Mouse (Mus musculus) bone marrow macrophage, adult 2 months (primary cell): ENCODE results near the gene Lhpp.

ENCODE experiments used
- CTCF ChIP-seq: IDR thresholded peaks from 2 replicates; pipeline ENCODE4 v1.5.1; 2012; ENCODE audit warnings: low read depth, mild to moderate bottlenecking, low read length, moderate library complexity
- POLR2A ChIP-seq: IDR thresholded peaks from 2 replicates; pipeline ENCODE4 v1.6.1; 2012; ENCODE audit warnings: mild to moderate bottlenecking, low read depth, low read length, borderline replicate concordance

GRCm38 (mm10) chr7:132711579-132711978, 101.1 kb downstream of the Lhpp start:
- TF ChIP-seq CTCF (no peak), POLR2A (no peak)
